Mouse (Mus musculus) right cerebral cortex, postnatal 25 days (tissue): Measurements from ENCODE around the gene Olfr1150-ps1.

Experiments
- DNase-seq: peaks from one replicate; pipeline ENCODE4 v3.0.0; 2022

Gene Olfr1150-ps1

DNA sequence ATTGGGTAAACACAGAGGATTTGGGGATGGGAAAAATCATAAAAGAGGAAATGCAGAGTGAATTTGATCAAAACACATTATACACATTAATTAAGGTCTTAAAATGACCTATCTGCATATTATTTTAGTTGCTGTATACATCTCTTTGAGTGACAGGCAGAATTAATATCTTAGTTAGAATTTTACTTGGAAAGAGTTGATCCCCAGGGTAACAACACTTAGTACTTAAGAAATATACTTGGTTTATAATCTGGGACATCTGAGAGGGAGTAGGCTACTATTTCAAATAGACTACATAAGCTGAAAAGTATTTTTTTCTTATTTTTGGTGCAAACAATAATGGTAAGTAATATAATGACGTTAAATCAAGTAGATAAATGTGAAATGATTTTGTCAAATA is at the start of gene Olfr1150-ps1:
Olfr1150-ps1 (plus strand) TSS at position 301 of the 400 bp plus-strand sequence.
- DNase-seq = no peak

DNA sequence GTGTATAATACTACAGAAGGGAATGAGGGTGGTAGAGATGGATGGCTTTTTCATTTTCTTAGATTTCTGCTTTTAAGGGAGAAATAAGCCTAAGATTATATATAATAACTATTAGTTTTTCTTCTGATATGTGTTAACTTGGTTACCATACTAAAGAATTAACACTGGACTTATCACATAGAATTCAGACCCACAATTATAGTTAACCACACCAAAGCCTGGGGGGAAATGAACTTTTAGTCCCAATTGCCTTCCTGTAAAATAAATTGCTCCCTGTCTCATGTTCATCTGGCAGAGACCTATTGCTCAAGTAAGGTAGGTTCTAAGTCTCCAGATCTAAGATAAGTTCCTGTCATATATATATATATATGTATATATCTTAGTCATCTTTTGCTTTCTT is 43.5 kb upstream of the Olfr1150-ps1 start, which contains the start of gene Olfr1143:
Olfr1143 (plus strand) TSS at position 301 of the 400 bp plus-strand sequence.
- no peak for DNase-seq

DNA sequence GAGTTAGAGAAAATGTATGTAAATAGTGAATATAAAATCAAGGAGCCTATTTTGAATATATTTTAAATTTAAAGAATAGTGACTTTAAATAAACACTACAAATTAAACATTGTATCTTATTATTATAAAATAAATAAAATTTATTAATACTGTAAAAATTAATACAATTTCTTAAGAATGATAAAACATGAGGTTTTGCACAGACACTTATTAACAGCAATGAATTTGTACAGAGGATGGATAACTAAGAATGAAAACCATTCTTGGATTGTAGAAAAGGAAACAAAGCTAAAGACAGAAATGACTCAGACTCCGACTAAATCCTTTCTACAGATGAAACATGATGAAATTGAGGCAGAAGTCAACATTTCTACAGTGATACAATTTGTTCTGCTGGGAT is 34.3 kb upstream of the Olfr1150-ps1 start, which contains the start of gene Olfr1145:
Olfr1145 (plus strand) TSS at position 301 of the 400 bp plus-strand sequence.
- DNase-seq = no peak

DNA sequence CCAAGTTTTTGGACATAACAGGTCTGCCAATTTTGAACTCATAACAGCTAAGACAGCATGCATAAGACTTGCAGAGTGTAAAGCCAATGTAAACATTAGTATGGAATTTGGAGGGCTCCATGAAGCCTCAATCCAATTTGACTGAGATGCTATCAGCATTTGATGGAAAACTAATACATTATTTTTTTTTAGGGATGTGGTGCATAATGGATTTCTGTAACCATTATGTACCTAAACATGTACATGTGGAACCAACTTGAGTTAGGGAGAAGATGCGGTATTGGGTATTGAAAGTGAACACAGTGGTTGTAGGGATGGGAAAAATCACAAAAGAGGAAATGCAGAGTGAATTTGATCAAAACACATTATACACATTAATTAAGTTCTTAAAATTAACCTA is 13.6 kb upstream of the Olfr1150-ps1 start, which contains the start of gene Olfr1148:
Olfr1148 (plus strand) TSS at position 301 of the 400 bp plus-strand sequence.
- DNase-seq = no peak

- no peak for DNase-seq
Measured at GRCm38 (mm10) chr2:87855562-87855961, 11.8 kb downstream of the Olfr1150-ps1 start, which contains the start of gene Olfr1151. Gene Olfr1151, plus strand, starts transcription at chr2:87855862.

GRCm38 (mm10) chr2:87866192-87866591 is 22.4 kb downstream of the Olfr1150-ps1 start, which contains the start of gene Olfr1152:
Gene Olfr1152, plus strand, starts transcription at chr2:87866492.
- DNase-seq = no peak

DNA sequence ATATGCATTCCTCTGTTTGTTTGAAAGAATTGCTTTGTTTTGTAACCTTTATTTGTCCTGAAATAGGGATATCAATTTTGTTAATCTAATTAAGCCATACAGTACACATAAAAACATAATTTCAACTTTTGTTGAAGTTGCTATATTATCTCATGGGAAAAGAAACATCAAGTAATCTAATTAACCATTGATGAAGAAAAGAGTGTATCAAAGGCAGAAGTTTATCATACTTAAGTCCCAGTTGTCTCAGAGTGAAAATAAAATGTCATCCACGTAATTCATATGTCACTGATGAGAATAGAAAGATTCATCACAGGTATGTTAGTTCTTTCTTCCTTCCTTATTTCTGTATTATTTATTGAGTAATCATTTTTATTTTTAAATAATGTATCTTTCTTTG is 50.9 kb downstream of the Olfr1150-ps1 start, which contains the start of gene Olfr1153:
Olfr1153 (plus strand) TSS at position 301 of the 400 bp plus-strand sequence.
- no peak for DNase-seq
